In genomic region chr11:101053974-101054373, GRCm38 (mm10) we compare ENCODE assay signal across 13 mouse cellular contexts. TPM values are rescaled to one million over a fixed set of nuclear protein-coding genes. Genes with fewer than 3 reads are reported as not detected.
DNase-seq lines count a peak whose midpoint lies in the region; ATAC-seq and TF ChIP-seq lines count a peak whose summit lies in the region.
"Had no signal": no experiment of that assay in that cellular context is flagged by ENCODE, and none has a peak within 500 bp of the region (broad histone marks: within the 10 kb centered on the region; RNA-seq: fewer than 3 reads in every experiment).

No protein-coding gene starts in this region.

- no peaks in the 10 kb centered on the region for H3K9me3 ChIP-seq in forebrain, postnatal 0 days (ENCODE audit: low read length)
- H3K9me3 ChIP-seq in forebrain, embryonic 12.5 days: no peaks in the 10 kb centered on the region
- no peaks in the 10 kb centered on the region for H3K9me3 ChIP-seq in lung, embryonic 14.5 days (ENCODE audit: low read depth, low read length)
- H3K9me3 ChIP-seq in ES-Bruce4 (replicated peaks; ENCODE audit: control insufficient read depth, insufficient read depth, low read length, poor library complexity, severe bottlenecking): no peaks in the 10 kb centered on the region
- no peaks in the 10 kb centered on the region for H3K9me3 ChIP-seq in liver, embryonic 14.5 days (ENCODE audit: control insufficient read depth, low read length)
- H3K9me3 ChIP-seq: neural tube, embryonic 15.5 days had no signal

- no peak overlapping the region for H3K4me2 ChIP-seq in forebrain, postnatal 0 days (ENCODE audit: low read depth)
- no peak overlapping the region for H3K4me2 ChIP-seq in forebrain, embryonic 12.5 days
- H3K4me2 ChIP-seq in lung, embryonic 14.5 days: no peak overlapping the region
- no peak overlapping the region for H3K4me2 ChIP-seq in liver, embryonic 14.5 days (ENCODE audit: low read depth)
- H3K4me2 ChIP-seq: heart, embryonic 12.5 days; neural tube, embryonic 15.5 days had no signal

- DNase-seq in forebrain, postnatal 0 days: no peak
- DNase-seq in lung, embryonic 14.5 days: no peak
- DNase-seq in lung, adult 18-20 months: no peak
- no peak for DNase-seq in liver, embryonic 14.5 days (ENCODE audit: low read depth in 3 of 3, low spot score in 3 of 3)
- no peak for DNase-seq in embryo, embryonic 9.5 days (ENCODE audit: extremely low spot score)
- DNase-seq: adrenal gland, adult 8-10 months; cerebellum, adult 11 months had no signal

- no peak for TF ChIP-seq POLR2A in ES-Bruce4 (IDR thresholded peaks at IDR 0.05; ENCODE audit: insufficient read depth, low read length)

- 97% methylated on average over 1 of the region's 1 CpGs for WGBS in forebrain, postnatal 0 days
- 100% methylated on average over 1 of the region's 1 CpGs for WGBS in forebrain, embryonic 12.5 days
- 88% methylated on average over 1 of the region's 1 CpGs for WGBS in lung, embryonic 14.5 days
- WGBS in liver, embryonic 14.5 days (ENCODE audit: insufficient replicate concordance): 100% methylated on average over 1 of the region's 1 CpGs

- TF ChIP-seq EP300 in ES-Bruce4 (IDR thresholded peaks at IDR 0.05; ENCODE audit: insufficient read depth, low read depth, low read length): no peak
- no peak for TF ChIP-seq EP300 in liver, embryonic 14.5 days (IDR thresholded peaks at IDR 0.05; ENCODE audit: low read depth)

- no peak for ATAC-seq in forebrain, postnatal 0 days
- ATAC-seq in forebrain, embryonic 12.5 days (ENCODE audit: low FRiP score): no peak
- ATAC-seq in lung, embryonic 14.5 days (ENCODE audit: insufficient read depth): no peak
- no peak for ATAC-seq in liver, embryonic 14.5 days (ENCODE audit: insufficient read depth)
- ATAC-seq in inflammation-experienced regulatory T-cells, adult 6 months: no peak

- no peaks in the 10 kb centered on the region for H3K4me1 ChIP-seq in forebrain, postnatal 0 days (ENCODE audit: insufficient read depth)
- no peaks in the 10 kb centered on the region for H3K4me1 ChIP-seq in forebrain, embryonic 12.5 days
- H3K4me1 ChIP-seq in lung, embryonic 14.5 days (ENCODE audit: insufficient read depth): peaks cover 27% of the 10 kb centered on the region
- peaks cover 2% of the 10 kb centered on the region for H3K4me1 ChIP-seq in ES-Bruce4 (ENCODE audit: control insufficient read depth, insufficient read depth, low read length)
- H3K4me1 ChIP-seq in liver, embryonic 14.5 days (replicated peaks; ENCODE audit: control insufficient read depth in 2 of 2, insufficient read depth in 2 of 2, low read length in 1 of 2): peaks cover 0 to 7% of the 10 kb centered on the region in 2 experiments; a peak in 2 of 4 replicates
- H3K4me1 ChIP-seq: neural tube, embryonic 15.5 days had no signal

- H3K27ac ChIP-seq in forebrain, postnatal 0 days (ENCODE audit: low read depth, low read length): no peak overlapping the region
- no peak overlapping the region for H3K27ac ChIP-seq in forebrain, embryonic 12.5 days
- H3K27ac ChIP-seq in lung, embryonic 14.5 days (ENCODE audit: low read depth): no peak overlapping the region
- H3K27ac ChIP-seq in ES-Bruce4 (ENCODE audit: insufficient read depth, low read length): no peak overlapping the region
- no peak overlapping the region for H3K27ac ChIP-seq in liver, embryonic 14.5 days
- H3K27ac ChIP-seq: neural tube, embryonic 15.5 days had no signal

- H3K36me3 ChIP-seq in forebrain, postnatal 0 days (ENCODE audit: insufficient read depth): peaks cover 90% of the 10 kb centered on the region
- H3K36me3 ChIP-seq in forebrain, embryonic 12.5 days (replicated peaks): peaks cover 82% of the 10 kb centered on the region
- peaks cover 58% of the 10 kb centered on the region for H3K36me3 ChIP-seq in lung, embryonic 14.5 days (ENCODE audit: insufficient read depth)
- H3K36me3 ChIP-seq in ES-Bruce4 (ENCODE audit: control insufficient read depth, insufficient read depth, low read length, poor library complexity, severe bottlenecking): no peaks in the 10 kb centered on the region
- H3K36me3 ChIP-seq in liver, embryonic 14.5 days (replicated peaks; ENCODE audit: control insufficient read depth, insufficient read depth, low read depth): peaks cover 69% of the 10 kb centered on the region

- H3K4me3 ChIP-seq in forebrain, postnatal 0 days (ENCODE audit: low read depth, low read length): no peak overlapping the region
- H3K4me3 ChIP-seq in forebrain, embryonic 12.5 days (replicated peaks): no peak overlapping the region
- H3K4me3 ChIP-seq in lung, embryonic 14.5 days (ENCODE audit: low read depth, low read length): no peak overlapping the region
- no peak overlapping the region for H3K4me3 ChIP-seq in ES-Bruce4 (ENCODE audit: low read depth, low read length)
- H3K4me3 ChIP-seq in liver, embryonic 14.5 days (ENCODE audit: insufficient read depth in 1 of 2, low read depth in 2 of 2, low read length in 2 of 2): no peak overlapping the region
- H3K4me3 ChIP-seq: heart, embryonic 12.5 days; neural tube, embryonic 15.5 days had no signal

- H3K27me3 ChIP-seq in forebrain, postnatal 0 days (ENCODE audit: insufficient read depth, low read length): no peaks in the 10 kb centered on the region
- H3K27me3 ChIP-seq in forebrain, embryonic 12.5 days: no peaks in the 10 kb centered on the region
- H3K27me3 ChIP-seq in lung, embryonic 14.5 days (ENCODE audit: insufficient read depth, low read length): no peaks in the 10 kb centered on the region
- no peaks in the 10 kb centered on the region for H3K27me3 ChIP-seq in ES-Bruce4 (ENCODE audit: control insufficient read depth, insufficient read depth, low read length, poor library complexity, severe bottlenecking)
- no peaks in the 10 kb centered on the region for H3K27me3 ChIP-seq in liver, embryonic 14.5 days (ENCODE audit: control insufficient read depth, insufficient read depth, low read length)
- H3K27me3 ChIP-seq: heart, embryonic 12.5 days; neural tube, embryonic 15.5 days had no signal

- H3K9ac ChIP-seq in forebrain, postnatal 0 days: no peak overlapping the region
- H3K9ac ChIP-seq in forebrain, embryonic 12.5 days: no peak overlapping the region
- H3K9ac ChIP-seq in lung, embryonic 14.5 days: no peak overlapping the region
- no peak overlapping the region for H3K9ac ChIP-seq in ES-Bruce4 (ENCODE audit: low read depth, poor library complexity, severe bottlenecking)
- H3K9ac ChIP-seq in liver, embryonic 14.5 days (replicated peaks): no peak overlapping the region
- H3K9ac ChIP-seq: heart, embryonic 12.5 days; neural tube, embryonic 15.5 days had no signal

- TF ChIP-seq CTCF in forebrain, postnatal 0 days (IDR thresholded peaks at IDR 0.05; ENCODE audit: low read depth): peak; percentile 55
- TF ChIP-seq CTCF in lung, embryonic 14.5 days (IDR thresholded peaks at IDR 0.05; ENCODE audit: low read depth): peak; percentile 58
- peak; percentile 54 for TF ChIP-seq CTCF in ES-Bruce4 (IDR thresholded peaks at IDR 0.05; ENCODE audit: low read depth, low read length)
- peak; percentile 80 for TF ChIP-seq CTCF in liver, embryonic 14.5 days (IDR thresholded peaks at IDR 0.05; ENCODE audit: low read depth)

RNA-seq across cellular contexts. Expression of gene Naglu, which starts 15.8 kb away (rescaled TPM):
- total RNA-seq in forebrain, postnatal 0 days (2014; rRNA removed): 11.3 and 14.9 TPM in 2 replicates
- polyA plus RNA-seq in forebrain, postnatal 0 days (2015; fragmentation: Nextera tagmentation; extraction: Ambion mirVana): 11.6 and 12.6 TPM in 2 replicates
- 7.8 and 8.7 TPM in 2 replicates for polyA plus RNA-seq in forebrain, embryonic 12.5 days (2016; fragmentation: Nextera tagmentation; extraction: Ambion mirVana)
- 13.2 and 14.0 TPM in 2 replicates for polyA plus RNA-seq in lung, embryonic 14.5 days (2014; fragmentation: Nextera tagmentation; extraction: Ambion mirVana)
- polyA plus RNA-seq in ES-Bruce4 (2011; ENCODE audit: insufficient read depth, insufficient read length, low read depth, missing spikeins): 7.3 and 7.9 TPM in 2 replicates
- polyA plus RNA-seq in liver, embryonic 14.5 days (2012; rRNA removed): 3.4 and 4.0 TPM in 2 replicates
- polyA plus RNA-seq in liver, embryonic 14.5 days (2014; fragmentation: Nextera tagmentation; extraction: Ambion mirVana): 4.0 and 4.3 TPM in 2 replicates
- 1 to 10 TPM; 4.4 to 7.3 (median 5.7) TPM for polyA plus RNA-seq in inflammation-experienced regulatory T-cells, adult 6 months (2017; shearing (Covaris generic))

RNA-seq across cellular contexts. Expression of gene Hsd17b1, which starts 24.2 kb away (rescaled TPM):
- 0.23 and 0.71 TPM in 2 replicates for total RNA-seq in forebrain, postnatal 0 days (2014; rRNA removed)
- polyA plus RNA-seq in forebrain, postnatal 0 days (2015; fragmentation: Nextera tagmentation; extraction: Ambion mirVana): not detected in 2 replicates
- 0.19 and 0.33 TPM in 2 replicates for polyA plus RNA-seq in forebrain, embryonic 12.5 days (2016; fragmentation: Nextera tagmentation; extraction: Ambion mirVana)
- polyA plus RNA-seq in lung, embryonic 14.5 days (2014; fragmentation: Nextera tagmentation; extraction: Ambion mirVana): not detected in 2 replicates
- 1.0 TPM in 1 of 2 replicates, not detected in the other for polyA plus RNA-seq in ES-Bruce4 (2011; ENCODE audit: insufficient read depth, insufficient read length, low read depth, missing spikeins)
- 0.13 and 0.19 TPM in 2 replicates for polyA plus RNA-seq in liver, embryonic 14.5 days (2012; rRNA removed)
- polyA plus RNA-seq in liver, embryonic 14.5 days (2014; fragmentation: Nextera tagmentation; extraction: Ambion mirVana): 0.08 and 0.34 TPM in 2 replicates
- polyA plus RNA-seq in inflammation-experienced regulatory T-cells, adult 6 months (2017; shearing (Covaris generic)): under 1 TPM in 1 of 3 experiments, not detected in 2; 0.26 TPM
- polyA plus RNA-seq: heart, embryonic 12.5 days; intestine, embryonic 14.5 days had no signal

RNA-seq across cellular contexts. Expression of gene Coasy, which starts 28.4 kb away (rescaled TPM):
- 39.3 and 40.7 TPM in 2 replicates for total RNA-seq in forebrain, postnatal 0 days (2014; rRNA removed)
- 39.8 and 40.2 TPM in 2 replicates for polyA plus RNA-seq in forebrain, postnatal 0 days (2015; fragmentation: Nextera tagmentation; extraction: Ambion mirVana)
- 50.7 and 50.9 TPM in 2 replicates for polyA plus RNA-seq in forebrain, embryonic 12.5 days (2016; fragmentation: Nextera tagmentation; extraction: Ambion mirVana)
- 37.9 and 38.0 TPM in 2 replicates for polyA plus RNA-seq in lung, embryonic 14.5 days (2014; fragmentation: Nextera tagmentation; extraction: Ambion mirVana)
- polyA plus RNA-seq in ES-Bruce4 (2011; ENCODE audit: insufficient read depth, insufficient read length, low read depth, missing spikeins): 21.7 and 24.5 TPM in 2 replicates
- 16.2 and 16.7 TPM in 2 replicates for polyA plus RNA-seq in liver, embryonic 14.5 days (2012; rRNA removed)
- 17.7 and 19.9 TPM in 2 replicates for polyA plus RNA-seq in liver, embryonic 14.5 days (2014; fragmentation: Nextera tagmentation; extraction: Ambion mirVana)
- polyA plus RNA-seq in inflammation-experienced regulatory T-cells, adult 6 months (2017; shearing (Covaris generic)): 10 to 100 TPM; 16.5 to 21.0 (median 18.2) TPM

RNA-seq across cellular contexts. Expression of gene Mlx, which starts 33.1 kb away (rescaled TPM):
- 68.0 and 76.5 TPM in 2 replicates for total RNA-seq in forebrain, postnatal 0 days (2014; rRNA removed)
- 78.0 and 82.4 TPM in 2 replicates for polyA plus RNA-seq in forebrain, postnatal 0 days (2015; fragmentation: Nextera tagmentation; extraction: Ambion mirVana)
- 47.6 and 52.6 TPM in 2 replicates for polyA plus RNA-seq in forebrain, embryonic 12.5 days (2016; fragmentation: Nextera tagmentation; extraction: Ambion mirVana)
- polyA plus RNA-seq in lung, embryonic 14.5 days (2014; fragmentation: Nextera tagmentation; extraction: Ambion mirVana): 39.1 and 40.5 TPM in 2 replicates
- 40.5 and 44.8 TPM in 2 replicates for polyA plus RNA-seq in ES-Bruce4 (2011; ENCODE audit: insufficient read depth, insufficient read length, low read depth, missing spikeins)
- 16.8 and 18.6 TPM in 2 replicates for polyA plus RNA-seq in liver, embryonic 14.5 days (2012; rRNA removed)
- polyA plus RNA-seq in liver, embryonic 14.5 days (2014; fragmentation: Nextera tagmentation; extraction: Ambion mirVana): 21.9 and 26.8 TPM in 2 replicates
- 10 to 100 TPM; 61.9 to 74.3 (median 66.5) TPM for polyA plus RNA-seq in inflammation-experienced regulatory T-cells, adult 6 months (2017; shearing (Covaris generic))

RNA-seq across cellular contexts. Expression of gene Psmc3ip, which starts 41.3 kb away (rescaled TPM):
- 9.5 and 13.8 TPM in 2 replicates for total RNA-seq in forebrain, postnatal 0 days (2014; rRNA removed)
- 19.2 and 25.7 TPM in 2 replicates for polyA plus RNA-seq in forebrain, postnatal 0 days (2015; fragmentation: Nextera tagmentation; extraction: Ambion mirVana)
- 59.0 and 62.1 TPM in 2 replicates for polyA plus RNA-seq in forebrain, embryonic 12.5 days (2016; fragmentation: Nextera tagmentation; extraction: Ambion mirVana)
- polyA plus RNA-seq in lung, embryonic 14.5 days (2014; fragmentation: Nextera tagmentation; extraction: Ambion mirVana): 39.9 and 44.1 TPM in 2 replicates
- polyA plus RNA-seq in ES-Bruce4 (2011; ENCODE audit: insufficient read depth, insufficient read length, low read depth, missing spikeins): 35.1 and 35.3 TPM in 2 replicates
- polyA plus RNA-seq in liver, embryonic 14.5 days (2012; rRNA removed): 7.3 and 16.8 TPM in 2 replicates
- polyA plus RNA-seq in liver, embryonic 14.5 days (2014; fragmentation: Nextera tagmentation; extraction: Ambion mirVana): 21.6 and 22.0 TPM in 2 replicates
- 10 to 100 TPM in 1 of 3 experiments, 1 to 10 TPM in 2; 7.7 to 19.7 (median 10.0) TPM for polyA plus RNA-seq in inflammation-experienced regulatory T-cells, adult 6 months (2017; shearing (Covaris generic))
